Mouse (Mus musculus) cerebellum, adult 8-10 months (tissue): ENCODE measurements around the gene Ehd2.

Experiments used
- DNase-seq: peaks from one replicate; pipeline ENCODE4 v3.0.0; 2022

Gene Ehd2

DNA sequence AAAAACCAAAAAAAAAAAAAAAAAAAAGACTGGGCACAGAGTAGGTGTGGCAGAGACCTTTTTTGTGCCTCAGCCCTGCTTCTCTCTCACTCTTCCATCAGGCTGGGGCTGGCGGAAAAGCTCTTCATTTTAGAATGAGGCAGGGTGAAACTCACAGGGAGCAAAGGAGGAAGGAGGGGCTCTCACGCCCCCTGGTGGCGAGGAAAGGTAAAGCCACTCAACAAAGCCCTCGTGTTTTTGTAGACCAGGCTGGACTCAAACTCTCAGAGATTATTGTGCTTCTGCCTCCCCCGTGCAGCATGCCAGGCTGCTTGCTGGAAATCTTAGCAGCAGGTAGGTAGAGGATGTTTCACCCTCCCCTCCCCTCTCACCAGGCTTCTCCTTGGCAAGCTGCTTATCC, 7.3 kb upstream of the Ehd2 start:
- peak; percentile 70 for DNase-seq

DNA sequence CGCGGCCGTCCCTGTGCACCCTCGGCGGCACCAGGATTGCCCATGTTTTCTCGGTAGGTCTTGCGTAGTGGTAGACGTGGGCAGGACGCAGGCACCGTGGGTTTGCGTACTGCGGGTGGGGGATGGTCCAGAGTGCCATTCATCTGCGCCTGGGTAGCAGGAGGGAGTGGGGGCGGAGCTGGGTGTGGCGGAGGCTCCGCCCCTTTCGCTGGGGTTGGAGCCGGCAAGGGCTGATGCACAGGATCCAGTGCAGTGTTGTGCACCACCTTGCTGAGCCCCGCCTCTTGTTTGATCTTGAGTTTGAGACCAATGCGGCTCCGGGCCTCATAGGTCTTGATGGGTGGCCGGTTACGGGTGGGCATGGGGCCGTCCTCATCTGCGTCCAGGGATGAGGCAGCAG, 4.9 kb upstream of the Ehd2 start:
- no peak for DNase-seq

DNA sequence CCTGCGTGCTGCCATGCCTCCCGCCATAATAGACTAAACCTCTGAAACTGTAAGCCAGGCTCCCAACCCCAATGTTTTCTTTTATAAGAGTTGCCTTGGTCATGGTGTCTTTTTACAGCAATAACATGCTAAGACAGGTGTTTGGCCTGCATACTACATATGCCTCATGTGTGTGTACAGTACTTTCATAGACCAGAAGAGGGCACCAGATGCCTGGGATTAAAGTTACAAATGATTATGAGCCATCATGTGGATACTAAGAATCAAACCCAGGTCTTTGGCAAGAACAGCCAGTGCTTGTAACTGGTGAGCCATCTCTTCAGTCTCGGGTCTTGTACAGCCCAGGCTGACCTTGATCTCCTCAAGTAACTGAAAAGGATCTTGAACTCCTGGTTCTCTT, 2.3 kb upstream of the Ehd2 start:
- DNase-seq: no peak

DNA sequence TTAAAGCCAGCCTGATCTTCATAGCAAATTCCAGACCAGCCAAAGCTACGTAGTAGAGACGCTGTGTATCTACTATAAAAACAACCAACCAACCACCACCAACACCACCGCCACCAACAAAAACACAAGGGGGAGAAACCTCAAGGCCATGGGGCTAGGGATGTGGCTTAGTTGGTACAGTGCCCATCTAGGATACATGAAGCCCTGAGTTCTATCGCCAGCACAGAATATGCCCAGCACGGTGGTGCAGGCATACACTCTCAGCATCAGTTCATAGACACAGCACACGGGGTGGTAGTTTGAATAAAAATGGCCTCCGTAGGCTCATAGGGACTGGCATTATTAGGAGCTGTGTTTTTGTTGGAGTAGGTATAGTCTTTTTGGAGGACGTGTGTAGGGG, 955 bp upstream of the Ehd2 start:
- no peak for DNase-seq

DNA sequence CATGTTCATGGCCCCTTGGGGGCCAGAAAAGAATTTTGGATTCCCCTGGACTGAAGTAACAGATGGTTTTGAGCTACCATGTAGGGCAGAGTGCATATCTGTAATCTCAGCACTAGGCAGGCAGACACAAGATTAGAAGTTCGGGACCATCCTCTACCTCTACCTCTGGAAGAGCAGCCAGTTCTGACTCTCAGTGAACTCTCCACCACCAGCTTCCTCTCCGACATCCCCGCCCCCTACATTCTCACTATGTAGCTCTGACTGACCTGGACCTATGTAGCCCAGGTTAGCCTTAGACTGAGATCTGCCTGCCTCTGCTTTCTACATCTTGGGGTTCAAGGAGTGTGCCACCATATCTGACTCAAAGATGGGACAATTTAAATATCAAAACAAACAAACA, 878 bp downstream of the Ehd2 start:
- DNase-seq: no peak

DNA sequence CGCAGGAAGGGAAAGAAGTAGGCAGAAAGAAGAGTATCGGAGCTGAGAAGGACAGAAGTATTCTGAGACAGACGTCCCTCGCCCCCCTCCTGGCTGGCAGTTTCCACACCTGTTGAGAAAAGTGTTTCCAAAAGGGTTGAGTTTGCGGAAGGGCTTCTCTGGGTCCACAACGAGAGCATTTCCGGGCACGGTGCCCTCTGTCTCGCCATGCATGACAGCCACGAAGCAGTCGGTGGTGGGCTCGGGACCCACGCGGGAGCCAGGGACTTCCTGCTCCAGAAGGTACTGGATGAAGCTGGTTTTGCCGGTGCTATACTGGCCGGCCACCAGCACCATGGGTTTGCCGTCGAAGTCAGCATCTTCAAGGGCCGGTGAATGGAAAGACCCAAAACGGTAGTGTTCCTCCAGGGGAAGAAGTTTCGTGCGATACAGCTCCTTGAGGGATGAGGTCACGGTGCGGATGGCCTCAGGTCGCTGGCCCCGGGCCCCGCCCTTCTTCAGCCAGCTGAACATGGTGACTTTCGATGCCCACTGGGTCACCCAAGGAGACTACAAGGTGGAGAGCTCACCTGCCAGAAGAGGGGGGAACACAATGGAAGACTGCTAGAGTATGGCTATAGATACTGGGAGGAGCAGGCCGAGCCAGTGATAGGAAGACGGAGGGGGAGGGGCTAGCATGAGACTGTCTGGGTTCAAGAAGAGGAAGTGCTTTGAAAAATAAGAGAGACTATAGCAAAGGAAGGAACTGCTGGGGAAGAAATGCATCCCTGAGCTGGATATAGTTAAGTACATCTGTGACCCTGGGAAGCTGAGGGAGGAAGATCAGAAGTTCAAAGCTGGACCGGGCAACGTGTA, 3.3 kb downstream of the Ehd2 start:
- no peak for DNase-seq

DNA sequence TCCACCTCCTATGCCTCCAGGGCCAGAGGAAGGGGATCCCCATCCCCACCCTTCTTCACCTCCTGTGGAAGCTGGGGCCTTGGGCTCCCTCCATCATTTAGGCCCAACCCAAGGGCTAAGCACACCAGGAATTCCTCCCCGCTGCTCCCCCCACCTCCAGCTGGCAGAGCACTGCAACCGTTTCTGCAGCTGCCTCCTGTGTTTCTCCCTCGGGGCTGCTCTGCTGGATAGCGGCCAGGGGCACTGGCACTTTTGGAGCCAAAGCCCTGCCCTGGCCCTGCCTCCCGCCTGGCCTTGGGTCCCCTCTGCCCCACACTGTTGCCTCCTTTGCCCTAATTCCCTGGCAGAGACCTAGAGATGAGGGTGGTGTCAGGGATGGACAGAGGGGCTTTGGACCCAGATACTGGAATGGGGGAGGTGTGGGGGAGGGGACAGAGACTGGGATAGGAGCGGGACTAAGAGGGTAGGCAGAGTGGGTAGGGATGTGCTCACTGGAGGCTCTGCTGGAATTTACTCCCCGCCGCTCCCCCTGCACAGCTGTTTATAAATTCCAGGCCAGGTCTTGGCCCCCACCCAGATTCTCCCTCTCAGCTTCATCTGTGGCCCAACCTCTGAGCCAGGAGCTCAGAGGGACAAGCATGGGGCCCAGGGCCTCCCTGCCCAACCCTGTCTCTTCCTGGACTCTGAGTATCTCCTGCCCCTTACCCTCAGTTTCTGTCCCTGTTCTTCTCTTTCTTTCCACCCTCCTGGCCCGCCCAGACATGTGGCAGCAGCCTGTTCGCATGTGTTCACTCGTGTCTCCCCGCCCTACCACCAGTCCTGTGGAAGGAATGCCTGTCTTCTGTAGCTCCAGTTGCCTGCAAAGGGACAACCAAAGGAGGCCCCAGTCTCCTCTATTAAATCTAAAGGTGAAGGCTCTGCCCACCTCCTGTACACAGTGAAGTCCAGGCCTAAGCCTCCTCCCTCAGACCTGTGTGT, 4.8 kb downstream of the Ehd2 start:
- no peak for DNase-seq

DNA sequence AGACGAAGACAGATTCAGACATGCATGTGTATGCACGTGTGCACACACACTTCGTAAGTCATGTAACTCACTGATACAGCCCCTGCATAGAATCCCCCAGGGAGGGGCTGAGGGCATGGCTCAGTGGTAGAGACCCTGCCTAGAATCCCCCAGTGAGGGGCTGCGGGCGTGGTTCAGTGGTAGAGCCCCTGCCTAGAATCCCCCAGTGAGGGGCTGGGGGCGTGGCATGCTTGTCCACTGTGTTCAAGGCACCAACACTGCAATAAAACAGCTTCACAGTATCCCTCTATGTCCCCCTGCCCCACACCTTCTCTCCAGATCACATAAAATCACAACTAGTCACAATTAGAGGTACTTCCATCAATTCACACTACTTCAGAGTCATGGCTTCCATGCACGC, 5.6 kb downstream of the Ehd2 start:
- no peak for DNase-seq

DNA sequence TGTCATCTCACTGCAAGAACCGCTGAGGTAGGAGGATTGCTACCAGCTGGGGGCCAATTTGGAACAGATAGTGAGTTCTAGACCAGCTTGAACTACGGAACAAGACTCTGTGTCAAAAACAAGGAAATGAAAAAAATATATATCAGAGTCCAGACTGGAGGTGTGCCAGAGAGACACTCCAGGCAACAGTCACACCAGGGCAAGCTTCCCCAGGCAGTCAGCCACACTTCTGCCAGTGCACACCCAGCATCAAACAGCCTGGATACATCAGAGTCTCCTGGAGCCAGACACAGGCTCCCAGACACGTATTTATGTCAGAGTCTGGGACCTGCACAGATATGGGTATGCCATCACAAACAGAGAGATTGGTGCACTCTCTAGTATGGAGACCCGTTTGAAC, 6.1 kb downstream of the Ehd2 start:
- no peak for DNase-seq

DNA sequence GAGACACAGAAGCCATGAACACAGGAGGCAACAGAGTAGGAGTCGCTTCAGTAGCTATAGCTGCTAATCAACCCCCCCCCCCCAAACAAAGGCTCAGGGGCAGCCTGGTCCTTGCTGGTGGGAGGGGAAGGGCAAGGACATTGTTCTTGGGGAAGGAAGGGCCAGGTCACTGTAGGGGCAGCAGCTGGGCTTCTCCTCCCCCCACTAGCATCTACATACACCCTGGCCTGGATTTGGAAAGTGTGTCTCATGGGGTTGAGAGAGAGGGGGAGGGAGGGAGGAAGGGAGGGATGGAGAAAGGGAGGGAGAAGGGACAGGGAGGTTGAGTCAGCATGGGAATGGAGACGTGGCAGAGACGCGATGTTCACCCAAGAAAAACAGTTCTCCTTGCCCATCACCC, 6.7 kb downstream of the Ehd2 start:
- DNase-seq: no peak

DNA sequence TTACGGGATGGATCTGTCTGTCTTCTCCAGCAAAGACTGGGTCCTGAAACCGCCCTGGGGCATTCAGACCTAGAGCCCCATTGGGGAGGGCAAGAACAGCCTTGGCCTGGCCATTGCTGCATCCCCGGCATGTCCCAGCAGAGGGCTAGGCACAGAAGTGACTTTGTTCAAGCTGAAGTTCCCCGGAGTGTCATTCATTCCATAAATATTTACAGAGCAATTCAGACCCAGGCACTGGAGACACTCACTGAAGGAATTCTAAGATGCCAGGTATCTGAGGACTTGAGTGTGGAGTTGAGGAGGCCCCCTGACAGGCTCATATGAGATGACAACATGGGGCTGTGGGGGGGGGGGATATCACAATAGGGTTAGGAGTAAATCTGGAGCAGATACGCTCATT, 11.2 kb downstream of the Ehd2 start:
- DNase-seq: no peak

DNA sequence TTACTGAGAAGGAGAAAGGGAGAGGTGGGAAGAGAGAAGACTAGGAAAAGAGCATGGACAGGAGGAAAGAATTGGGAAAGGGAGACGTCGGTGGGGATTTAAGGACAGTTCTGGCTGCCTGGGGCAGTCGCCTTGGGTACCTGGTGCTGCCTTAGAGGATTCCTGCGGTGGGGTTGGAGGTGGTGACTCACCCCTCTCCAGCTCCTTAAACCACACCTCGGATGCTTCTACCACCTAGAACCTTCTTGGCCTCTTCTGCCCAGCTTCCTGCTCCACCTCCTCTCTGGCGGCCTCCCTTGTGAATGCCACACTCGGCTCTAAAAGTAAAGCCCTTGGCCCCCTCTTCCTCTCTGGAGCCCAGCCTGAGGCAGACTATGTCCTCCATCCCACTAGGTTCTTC, 11.9 kb downstream of the Ehd2 start:
- DNase-seq: no peak

DNA sequence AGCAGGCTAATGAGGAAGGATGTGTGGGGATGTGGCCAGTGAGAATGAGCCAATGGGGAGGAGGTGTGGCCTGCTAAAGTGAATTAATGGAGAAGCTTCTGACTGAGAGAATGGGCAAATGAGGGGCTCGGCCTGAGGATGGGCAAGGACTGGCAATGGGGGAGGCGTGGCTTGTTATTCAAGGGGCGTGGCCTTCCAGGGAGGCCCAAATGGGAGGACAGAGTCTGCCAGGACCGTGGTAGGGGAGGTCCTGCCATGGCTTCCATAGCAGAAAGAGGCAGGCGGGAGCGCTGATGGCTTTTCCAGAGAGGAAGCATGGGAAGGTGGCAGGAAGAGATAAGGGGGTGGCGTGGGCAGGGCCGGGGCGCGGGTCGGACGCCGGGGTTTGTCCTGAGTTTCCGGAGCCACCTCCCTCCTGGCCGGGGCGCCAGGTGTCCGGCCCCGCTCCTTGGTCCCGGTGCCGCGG, 12.4 kb downstream of the Ehd2 start:
- no peak for DNase-seq

DNA sequence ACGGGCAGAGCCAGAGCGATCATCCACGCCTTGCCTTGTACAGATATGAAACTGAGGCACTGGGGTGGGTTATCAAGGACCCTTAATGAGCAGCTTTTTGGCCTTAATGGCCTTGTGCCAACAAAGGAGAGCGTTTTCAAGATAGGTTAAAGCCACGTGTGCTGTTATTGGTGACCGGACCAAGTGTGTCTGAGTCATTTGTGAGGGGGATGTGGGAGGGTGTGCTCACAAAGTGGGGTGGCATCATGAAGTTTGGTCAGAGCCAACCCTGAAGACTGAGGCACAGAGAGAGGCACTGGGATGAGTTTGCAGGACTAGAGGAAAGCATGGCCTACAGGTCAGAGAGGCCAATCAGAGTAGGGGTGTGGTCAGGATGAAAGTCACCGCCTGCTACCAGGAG, 12.9 kb downstream of the Ehd2 start:
- no peak for DNase-seq

DNA sequence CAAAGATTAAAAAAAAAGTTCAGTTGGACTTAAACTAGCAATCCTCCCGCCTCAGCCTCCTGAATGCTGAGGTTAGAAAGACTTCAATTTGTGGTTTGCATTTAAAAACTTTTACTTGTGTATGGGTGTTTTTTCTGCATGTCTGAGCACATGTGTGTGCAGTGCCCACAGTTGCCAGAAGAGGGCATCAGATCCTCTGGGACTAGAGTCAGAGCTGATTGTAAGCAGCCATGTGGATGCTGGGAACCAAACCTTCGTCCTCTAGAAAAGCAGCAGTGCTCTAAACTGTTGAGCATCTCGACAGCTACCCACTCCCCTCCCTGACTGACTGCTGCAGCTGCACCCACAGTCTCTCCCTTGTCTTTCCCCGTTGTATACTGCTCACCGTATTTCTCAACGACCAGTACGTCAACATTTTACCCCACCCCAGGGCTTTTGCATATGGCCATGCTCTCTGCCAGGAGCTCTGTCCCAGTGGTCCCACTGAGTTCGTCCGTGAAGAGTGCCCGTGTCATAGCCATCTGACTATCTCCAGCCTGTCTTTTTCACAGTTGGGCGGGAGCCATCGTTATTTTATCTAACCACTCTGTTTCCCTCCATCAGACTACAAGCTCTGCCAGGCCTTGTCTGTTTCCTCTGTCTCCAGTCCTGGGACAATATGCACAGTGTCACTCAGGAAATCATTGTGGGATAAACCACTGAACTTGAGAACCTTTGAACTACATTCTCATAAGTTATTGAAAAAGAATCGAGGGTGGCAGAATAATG, 13.9 kb downstream of the Ehd2 start:
- no peak for DNase-seq

DNA sequence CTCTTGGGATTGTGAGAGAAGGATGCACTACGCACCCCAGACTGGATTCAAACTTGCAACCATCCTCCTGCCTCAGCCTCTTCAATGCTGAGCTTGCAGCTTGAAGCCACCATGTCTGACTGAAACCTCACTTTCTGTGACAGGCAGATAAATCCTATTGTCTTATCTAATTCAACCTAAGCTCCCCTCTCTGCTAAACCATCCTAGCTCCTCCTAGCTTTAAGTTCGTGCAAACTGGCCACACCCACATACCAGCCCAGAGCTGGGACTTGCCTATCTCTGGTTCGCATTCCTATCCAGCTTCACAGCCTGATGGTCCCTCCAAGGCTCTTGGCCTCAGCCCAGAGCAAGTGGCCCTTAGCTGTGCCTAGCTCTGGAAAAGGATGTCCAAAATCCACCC, 15.0 kb downstream of the Ehd2 start:
- no peak for DNase-seq

DNA sequence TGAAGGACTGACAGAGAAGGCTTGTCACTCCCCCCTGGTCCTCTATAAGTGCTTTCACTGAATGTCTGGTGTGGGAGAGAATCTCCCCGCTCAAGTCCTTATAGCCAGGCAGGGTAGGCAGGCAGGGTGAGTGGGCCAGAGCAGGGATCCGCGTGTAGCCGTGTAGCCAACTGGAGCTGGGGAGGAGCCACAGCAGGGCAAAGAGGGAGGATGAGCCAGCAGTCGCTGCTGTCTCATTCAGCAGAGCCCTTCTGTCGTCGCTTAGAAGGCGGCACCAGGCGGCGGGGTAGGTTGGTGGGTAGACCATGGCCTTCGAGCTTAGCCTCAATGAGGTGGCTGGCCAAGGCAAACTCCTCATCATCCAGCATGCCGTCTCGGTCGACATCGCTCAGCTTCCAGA, 17.4 kb downstream of the Ehd2 start:
- no peak for DNase-seq

DNA sequence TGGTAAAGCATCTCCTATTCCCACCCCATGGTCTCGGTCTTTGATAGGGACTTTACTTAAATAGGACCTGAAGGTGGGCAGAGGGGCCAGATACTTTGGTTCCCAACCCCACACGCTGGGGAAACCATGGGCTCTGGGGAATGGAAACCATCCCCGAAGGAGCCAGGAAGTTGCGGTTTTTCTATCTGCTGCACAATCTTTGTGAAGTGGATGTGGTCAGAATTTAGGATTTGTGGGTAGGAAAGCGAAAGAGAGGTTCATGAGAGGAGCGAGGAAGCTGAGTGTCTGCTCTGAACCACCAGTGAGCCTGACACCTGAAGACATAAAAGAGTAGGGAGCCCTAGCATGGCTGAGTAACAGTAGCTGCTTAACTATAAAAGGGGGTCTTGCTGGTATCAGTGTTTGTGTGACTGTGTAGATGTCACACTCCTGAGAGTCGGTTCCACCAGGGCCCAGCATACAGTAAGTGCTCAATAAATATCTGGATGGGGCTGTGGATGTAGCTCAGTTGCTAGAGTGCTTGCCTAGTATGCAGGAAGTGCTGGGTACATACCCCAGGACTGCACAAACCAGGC, 18.1 kb downstream of the Ehd2 start:
- DNase-seq: no peak

DNA sequence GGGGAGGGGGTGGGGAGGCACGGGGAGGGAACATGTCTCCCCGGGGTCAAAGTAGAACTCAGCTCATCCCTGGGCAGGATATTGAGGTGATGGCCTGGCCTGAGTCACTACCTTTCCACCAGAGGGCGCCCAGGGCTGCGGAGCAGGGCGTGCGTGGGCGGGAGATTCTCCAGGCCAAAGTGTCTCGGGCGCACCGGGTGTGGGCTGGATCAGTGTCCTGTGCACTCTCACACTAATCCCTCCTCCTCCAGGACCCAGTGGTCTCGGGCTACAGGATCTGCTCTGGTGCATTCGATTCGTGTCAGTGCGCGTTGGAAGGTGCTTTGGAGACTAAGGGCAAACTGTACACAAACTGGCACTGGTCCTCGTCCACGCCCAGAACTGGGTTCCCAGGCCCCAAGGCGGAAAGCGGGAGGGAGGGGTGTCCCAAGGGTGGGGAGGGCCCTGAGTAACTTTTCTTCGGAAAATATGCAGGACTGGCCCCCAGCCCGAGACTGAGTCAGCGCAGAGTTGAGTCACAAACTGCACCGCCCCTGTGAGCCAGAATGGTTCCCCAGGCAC, 18.9 kb downstream of the Ehd2 start:
- DNase-seq: peak; percentile 80

DNA sequence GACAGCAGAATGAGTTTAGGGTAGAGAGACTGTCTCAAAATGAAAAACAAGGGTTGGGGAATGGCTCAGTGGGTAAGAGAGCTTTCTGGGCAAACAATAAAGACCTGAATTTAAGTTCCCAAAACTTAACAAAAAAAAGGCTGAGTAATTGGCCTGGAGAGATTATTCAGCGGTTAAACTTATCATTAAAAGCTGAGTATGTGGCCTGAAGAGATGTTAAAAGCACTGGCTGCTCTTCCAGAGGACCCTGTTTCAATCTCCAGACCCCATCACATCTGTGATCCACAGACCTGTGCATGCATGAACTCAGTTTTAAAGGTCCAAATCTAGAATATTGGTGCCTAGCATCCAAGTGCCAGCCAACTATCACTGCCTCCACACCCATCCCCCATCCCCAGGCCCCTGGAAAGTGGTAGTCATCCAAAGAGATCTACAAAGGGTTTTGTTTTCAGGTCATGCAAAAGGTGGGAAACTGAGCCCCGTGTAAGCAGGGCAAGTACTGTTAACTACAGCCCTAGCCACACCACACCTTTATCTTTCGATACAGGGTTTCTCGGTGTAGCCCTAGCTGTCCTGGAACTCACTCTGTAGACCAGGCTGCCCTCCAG, 19.6 kb downstream of the Ehd2 start:
- DNase-seq: no peak

DNA sequence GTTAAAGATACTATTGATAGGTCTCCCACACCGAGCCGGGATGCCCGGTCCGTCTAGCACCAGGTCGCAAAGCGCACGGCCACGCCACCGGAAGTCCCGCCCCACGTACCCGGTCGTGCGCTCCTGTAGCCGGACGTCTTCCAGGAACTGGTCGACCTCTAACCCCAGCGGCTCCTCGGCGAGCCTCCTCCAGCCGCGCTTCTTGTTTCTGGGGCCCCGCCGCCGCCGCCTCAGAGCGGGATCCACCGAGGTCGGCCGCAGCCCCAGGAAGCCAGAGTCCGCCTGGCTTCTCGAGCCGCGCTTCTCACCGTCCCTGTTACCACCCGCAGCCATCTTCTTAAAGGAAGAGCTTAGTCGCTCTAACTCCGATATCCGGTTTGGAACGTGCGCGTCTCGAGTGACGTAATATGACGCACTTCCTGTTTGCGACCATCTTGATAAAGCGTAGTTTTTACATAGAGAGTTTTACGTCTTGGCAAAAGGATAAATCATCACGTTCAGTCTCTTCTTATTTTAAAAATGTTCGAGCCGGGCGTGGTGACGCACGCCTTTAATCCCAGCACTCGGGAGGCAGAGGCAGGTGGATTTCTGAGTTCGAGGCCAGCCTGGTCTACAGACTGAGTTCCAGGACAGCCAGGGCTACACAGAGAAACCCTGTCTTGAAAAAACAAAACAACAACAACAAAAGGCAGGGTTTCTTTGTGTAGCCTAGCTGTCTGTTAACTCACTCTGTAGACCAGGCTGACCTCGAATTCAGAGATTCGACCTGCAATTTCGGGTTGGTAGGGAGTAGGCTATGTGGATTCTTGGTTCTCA, 21.4 kb downstream of the Ehd2 start, which contains the start of gene Nop53:
TSS of gene Nop53 (minus strand) at position 354 of the 816 bp plus-strand sequence.
- DNase-seq: peak; percentile 96
